In genomic region chr15:7809841-7810391, GRCm38 (mm10) we compare ENCODE assay signal across 9 mouse cellular contexts. TPM values are rescaled to one million over a fixed set of nuclear protein-coding genes. Genes with fewer than 3 reads are reported as not detected.
DNase-seq lines count a peak whose midpoint lies in the region; ATAC-seq and TF ChIP-seq lines count a peak whose summit lies in the region.
"Had no signal": no experiment of that assay in that cellular context is flagged by ENCODE, and none has a peak within 500 bp of the region (broad histone marks: within the 10 kb centered on the region; RNA-seq: fewer than 3 reads in every experiment).

No protein-coding gene starts in this region.

- TF ChIP-seq POLR2A in heart, adult 2 months (IDR thresholded peaks at IDR 0.05; ENCODE audit: insufficient read depth, low read depth, low read length), result no peak

- TF ChIP-seq CTCF in heart, adult 2 months (IDR thresholded peaks at IDR 0.05), result no peak

- peak overlapping the region; percentile 74 for H3K4me2 ChIP-seq in forebrain, embryonic 16.5 days (ENCODE audit: low read length)
- peak overlapping the region; percentile 56 for H3K4me2 ChIP-seq in liver, embryonic 13.5 days

- H3K4me1 ChIP-seq in heart, adult 2 months (ENCODE audit: control insufficient read depth, insufficient read depth, low read length), result no peaks in the 10 kb centered on the region
- H3K4me1 ChIP-seq in ES-E14 (ENCODE audit: control insufficient read depth in 2 of 2, insufficient read depth in 2 of 2, low read length in 2 of 2, poor library complexity in 1 of 2), result no peaks in the 10 kb centered on the region
- peaks cover 28% of the 10 kb centered on the region for H3K4me1 ChIP-seq in forebrain, embryonic 16.5 days (replicated peaks; ENCODE audit: control insufficient read depth, insufficient read depth, low read length)
- H3K4me1 ChIP-seq in liver, embryonic 13.5 days (replicated peaks), result peaks cover 6% of the 10 kb centered on the region; the same call in 1 of the 2 replicates

- TF ChIP-seq EP300 in heart, adult 2 months (IDR thresholded peaks at IDR 0.05; ENCODE audit: insufficient read depth, low read depth, low read length), result no peak

- H3K9ac ChIP-seq in heart, adult 2 months (ENCODE audit: low read depth, low read length), result no peak overlapping the region
- no peak overlapping the region for H3K9ac ChIP-seq in ES-E14 (ENCODE audit: insufficient read depth, low read depth, low read length, poor library complexity, severe bottlenecking)
- H3K9ac ChIP-seq in forebrain, embryonic 16.5 days (replicated peaks; ENCODE audit: low read depth, low read length), result peak overlapping the region; percentile 35
- no peak overlapping the region for H3K9ac ChIP-seq in liver, embryonic 13.5 days

- no peaks in the 10 kb centered on the region for H3K36me3 ChIP-seq in heart, adult 2 months (ENCODE audit: control insufficient read depth, insufficient read depth, low read length)
- no peaks in the 10 kb centered on the region for H3K36me3 ChIP-seq in ES-E14 (ENCODE audit: control insufficient read depth, insufficient read depth, low read length, poor library complexity, severe bottlenecking)
- no peaks in the 10 kb centered on the region for H3K36me3 ChIP-seq in forebrain, embryonic 16.5 days (ENCODE audit: control insufficient read depth, insufficient read depth)
- no peaks in the 10 kb centered on the region for H3K36me3 ChIP-seq in liver, embryonic 13.5 days
- H3K36me3 ChIP-seq: G1E had no signal

- peak; percentile 11; the same call in 1 of the 2 replicates for ATAC-seq in forebrain, embryonic 16.5 days
- no peak for ATAC-seq in liver, embryonic 13.5 days (ENCODE audit: low read depth)
- ATAC-seq in CD4-positive, CD25-positive, alpha-beta regulatory T cell, adult 4 months, result no peak

- 2% methylated on average over 32 of the region's 32 CpGs for WGBS in heart, adult 2 months
- under 1% methylated on average over 32 of the region's 32 CpGs for WGBS in forebrain, embryonic 16.5 days
- WGBS in liver, embryonic 13.5 days (ENCODE audit: insufficient replicate concordance), result under 1% methylated on average over 32 of the region's 32 CpGs

- H3K4me3 ChIP-seq in heart, adult 2 months, result peak overlapping the region; percentile 44
- peak overlapping the region; percentile 50 to 52 for H3K4me3 ChIP-seq in ES-E14 (ENCODE audit: insufficient read depth in 1 of 2, low read depth in 1 of 2, low read length in 2 of 2, poor library complexity in 1 of 2, severe bottlenecking in 1 of 2)
- H3K4me3 ChIP-seq in forebrain, embryonic 16.5 days (replicated peaks; ENCODE audit: low read length), result peak overlapping the region; percentile 53
- H3K4me3 ChIP-seq in liver, embryonic 13.5 days (replicated peaks), result peak overlapping the region; percentile 40

- H3K27me3 ChIP-seq in heart, adult 2 months (ENCODE audit: control insufficient read depth, insufficient read depth, low read length), result peaks cover 7% of the 10 kb centered on the region; the same call in 1 of the 2 replicates
- H3K27me3 ChIP-seq in forebrain, embryonic 16.5 days (replicated peaks; ENCODE audit: control insufficient read depth, insufficient read depth, low read length), result peaks cover 53% of the 10 kb centered on the region
- H3K27me3 ChIP-seq in liver, embryonic 13.5 days, result peaks cover 90% of the 10 kb centered on the region

- in situ Hi-C loops in ES-E14 (cut with MboI; ENCODE audit: low sequenced_read_pairs in 2 of 2, unreplicated experiment in 2 of 2), result loop anchor here in 1 of 2 experiments (25.0 kb wide), 1 partner anchor 348 kb away; no protein-coding TSS in a partner anchor

- H3K9me3 ChIP-seq in ES-E14 (ENCODE audit: control insufficient read depth, insufficient read depth, low read depth, low read length), result no peaks in the 10 kb centered on the region
- no peaks in the 10 kb centered on the region for H3K9me3 ChIP-seq in forebrain, embryonic 16.5 days (ENCODE audit: control insufficient read depth, low read length)
- H3K9me3 ChIP-seq in liver, embryonic 13.5 days (replicated peaks), result no peaks in the 10 kb centered on the region
- H3K9me3 ChIP-seq: G1E had no signal

- peak in 1 of 2 experiments; percentile 28 for DNase-seq in heart, adult 2 months
- DNase-seq in heart, adult 9 months (ENCODE audit: low spot score in 2 of 2), result no peak
- no peak for DNase-seq in ES-E14 (ENCODE audit: low read depth, low spot score)
- DNase-seq in liver, embryonic 13.5 days, result no peak
- DNase-seq in right cerebral cortex, postnatal 14 days, result peak; percentile 20
- DNase-seq in urinary bladder, postnatal 10 days (ENCODE audit: low spot score), result no peak

- H3K27ac ChIP-seq in heart, adult 2 months, result no peak overlapping the region
- no peak overlapping the region for H3K27ac ChIP-seq in ES-E14 (ENCODE audit: insufficient read depth, low read depth, low read length, poor library complexity, severe bottlenecking)
- no peak overlapping the region for H3K27ac ChIP-seq in forebrain, embryonic 16.5 days (ENCODE audit: low read length)
- H3K27ac ChIP-seq in liver, embryonic 13.5 days, result no peak overlapping the region

- intact Hi-C loops in heart, adult 2 months (cut with DNase I), result loop anchor here (5.0 kb wide), 1 partner anchor 333 kb away; no protein-coding TSS in a partner anchor

- H3K79me2 ChIP-seq in heart, adult 2 months (replicated peaks; ENCODE audit: control insufficient read depth, insufficient read depth, low read length), result no peaks in the 10 kb centered on the region

TF ChIP-seq in ES-E14, 5 proteins besides CTCF, POLR2A, EP300 and RAD21:
- no peak for TF ChIP-seq ZNF384 (IDR thresholded peaks at IDR 0.05; ENCODE audit: low read depth, low read length)
- TF ChIP-seq MAFK (IDR thresholded peaks at IDR 0.05; ENCODE audit: insufficient read depth, low read depth, low read length), result no peak
- TF ChIP-seq HCFC1 (IDR thresholded peaks at IDR 0.05; ENCODE audit: borderline replicate concordance, insufficient read depth, low read length), result no peak
- TF ChIP-seq CHD2 (IDR thresholded peaks at IDR 0.05; ENCODE audit: low read depth, low read length), result no peak
- no peak for TF ChIP-seq ZC3H11A (IDR thresholded peaks at IDR 0.05; ENCODE audit: borderline replicate concordance, low read depth, low read length)

RNA-seq across cellular contexts. Expression of gene Gdnf, which starts 0.7 kb away (rescaled TPM):
- total RNA-seq in heart, adult 2 months (2021), result under 1 TPM; 0.39 to 0.68 TPM
- 0.10 and 0.15 TPM in 2 replicates for polyA plus RNA-seq in heart, adult 2 months (2012; rRNA removed)
- 0.21 and 1.4 TPM in 2 replicates for total RNA-seq in ES-E14 (2012; rRNA removed)
- polyA plus RNA-seq in forebrain, embryonic 16.5 days (2015; fragmentation: Nextera tagmentation; extraction: Ambion mirVana), result 0.16 and 0.18 TPM in 2 replicates
- not detected in 2 replicates for polyA plus RNA-seq in liver, embryonic 13.5 days (2015; fragmentation: Nextera tagmentation; extraction: Ambion mirVana)
- not detected for polyA plus RNA-seq in CD4-positive, CD25-positive, alpha-beta regulatory T cell, adult 4 months (2017; shearing (Covaris generic))
- polyA plus RNA-seq: G1E had no signal
